In the genomic region with DNA sequence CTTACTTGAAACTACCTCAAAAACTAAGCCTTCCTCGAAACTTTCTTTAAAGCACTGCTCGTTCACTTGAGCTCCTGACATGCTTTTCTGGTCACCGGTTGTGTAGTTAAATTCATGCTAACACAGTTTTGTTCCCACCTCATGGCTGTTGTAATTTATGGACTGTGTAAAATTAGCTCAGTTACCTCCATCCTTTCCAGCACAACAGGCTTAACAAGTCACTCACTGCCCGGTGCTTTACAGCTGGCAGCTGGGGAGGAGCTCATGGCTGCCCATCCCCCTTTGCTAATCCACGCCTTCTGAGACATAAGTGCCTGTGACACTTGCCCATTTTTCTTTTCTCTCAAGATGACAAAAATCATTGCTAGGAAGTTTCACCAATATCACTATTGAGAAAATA, we compare ENCODE assay signal across 15 mouse cellular contexts. TPM values are rescaled to one million over a fixed set of nuclear protein-coding genes. Genes with fewer than 3 reads are reported as not detected.
A peak's percentile ranks its signal among the peaks of the same experiment; 100 is the strongest.
DNase-seq lines count a peak whose midpoint lies in the region; ATAC-seq and TF ChIP-seq lines count a peak whose summit lies in the region.
"Had no signal": no experiment of that assay in that cellular context is flagged by ENCODE, and none has a peak within 500 bp of the region (broad histone marks: within the 10 kb centered on the region; RNA-seq: fewer than 3 reads in every experiment).

No protein-coding gene starts in this region.

- no peak for TF ChIP-seq EP300 in liver, postnatal 0 days (IDR thresholded peaks at IDR 0.05; ENCODE audit: low read depth)

- H3K36me3 ChIP-seq in midbrain, embryonic 11.5 days (ENCODE audit: control insufficient read depth, insufficient read depth, low read length), result peaks cover 9% of the 10 kb centered on the region; the same call in 1 of the 2 replicates
- H3K36me3 ChIP-seq in midbrain, embryonic 10.5 days, result peaks cover 63% of the 10 kb centered on the region
- peaks cover 6% of the 10 kb centered on the region; the same call in 1 of the 2 replicates for H3K36me3 ChIP-seq in kidney, postnatal 0 days (ENCODE audit: insufficient read depth, low read length)
- peaks cover 20% of the 10 kb centered on the region for H3K36me3 ChIP-seq in neural tube, embryonic 14.5 days (ENCODE audit: control insufficient read depth, insufficient read depth, low read length)
- H3K36me3 ChIP-seq in liver, postnatal 0 days (replicated peaks; ENCODE audit: insufficient read depth, low read length), result peaks cover 11% of the 10 kb centered on the region; the same call in 1 of the 2 replicates

- no peak overlapping the region for H3K9ac ChIP-seq in midbrain, embryonic 11.5 days (ENCODE audit: low read length)
- no peak overlapping the region for H3K9ac ChIP-seq in kidney, postnatal 0 days (ENCODE audit: low read depth, low read length)
- H3K9ac ChIP-seq in neural tube, embryonic 14.5 days (replicated peaks; ENCODE audit: low read depth, low read length), result no peak overlapping the region
- no peak overlapping the region for H3K9ac ChIP-seq in liver, postnatal 0 days (replicated peaks)
- H3K9ac ChIP-seq: embryonic facial prominence, embryonic 12.5 days; hindbrain, embryonic 15.5 days had no signal

- no peaks in the 10 kb centered on the region for H3K4me1 ChIP-seq in midbrain, embryonic 11.5 days (ENCODE audit: control insufficient read depth, insufficient read depth, low read length)
- peaks cover 9% of the 10 kb centered on the region for H3K4me1 ChIP-seq in midbrain, embryonic 10.5 days
- no peaks in the 10 kb centered on the region for H3K4me1 ChIP-seq in kidney, postnatal 0 days (replicated peaks; ENCODE audit: insufficient read depth, low read length)
- no peaks in the 10 kb centered on the region for H3K4me1 ChIP-seq in neural tube, embryonic 14.5 days (ENCODE audit: control insufficient read depth, insufficient read depth, low read length)
- no peaks in the 10 kb centered on the region for H3K4me1 ChIP-seq in liver, postnatal 0 days (ENCODE audit: insufficient read depth)
- H3K4me1 ChIP-seq: embryonic facial prominence, embryonic 12.5 days; heart, embryonic 10.5 days; hindbrain, embryonic 15.5 days had no signal

- no peaks in the 10 kb centered on the region for H3K9me3 ChIP-seq in midbrain, embryonic 11.5 days (ENCODE audit: control insufficient read depth, low read length)
- H3K9me3 ChIP-seq in midbrain, embryonic 10.5 days (replicated peaks), result no peaks in the 10 kb centered on the region
- no peaks in the 10 kb centered on the region for H3K9me3 ChIP-seq in kidney, postnatal 0 days (replicated peaks; ENCODE audit: low read length)
- H3K9me3 ChIP-seq in neural tube, embryonic 14.5 days (ENCODE audit: control insufficient read depth, low read length), result no peaks in the 10 kb centered on the region
- H3K9me3 ChIP-seq in liver, postnatal 0 days (ENCODE audit: low read length), result no peaks in the 10 kb centered on the region
- H3K9me3 ChIP-seq: embryonic facial prominence, embryonic 12.5 days; heart, embryonic 10.5 days; hindbrain, embryonic 15.5 days had no signal

- 53% methylated on average over 5 of the region's 5 CpGs for WGBS in midbrain, embryonic 11.5 days
- WGBS in midbrain, embryonic 10.5 days, result 66% methylated on average over 5 of the region's 5 CpGs
- WGBS in kidney, postnatal 0 days, result 15% methylated on average over 5 of the region's 5 CpGs
- WGBS in neural tube, embryonic 14.5 days, result 8% methylated on average over 5 of the region's 5 CpGs
- WGBS in liver, postnatal 0 days (ENCODE audit: insufficient replicate concordance), result 77% methylated on average over 5 of the region's 5 CpGs

- DNase-seq in midbrain, embryonic 11.5 days (ENCODE audit: low spot score, missing footprints), result no peak
- no peak for DNase-seq in midbrain, embryonic 10.5 days (ENCODE audit: low spot score)
- DNase-seq in embryo, embryonic 9.5 days (ENCODE audit: extremely low spot score), result peak; percentile 5
- DNase-seq in kidney, postnatal 0 days (ENCODE audit: low spot score), result peak; percentile 59
- no peak for DNase-seq in spleen, adult 18-20 months
- DNase-seq in left cerebral cortex, adult 8-10 months (ENCODE audit: low spot score in 2 of 2), result no peak
- DNase-seq in liver, postnatal 0 days, result no peak
- DNase-seq: right cerebral cortex, postnatal 25 days; thymus, adult 2 months had no signal

- no peak for TF ChIP-seq CTCF in kidney, postnatal 0 days (IDR thresholded peaks at IDR 0.05; ENCODE audit: low read depth)
- TF ChIP-seq CTCF in liver, postnatal 0 days (IDR thresholded peaks at IDR 0.05; ENCODE audit: low read depth), result no peak

- H3K4me2 ChIP-seq in midbrain, embryonic 11.5 days, result no peak overlapping the region
- no peak overlapping the region for H3K4me2 ChIP-seq in kidney, postnatal 0 days (ENCODE audit: low read length)
- no peak overlapping the region for H3K4me2 ChIP-seq in neural tube, embryonic 14.5 days (ENCODE audit: low read depth, low read length)
- no peak overlapping the region for H3K4me2 ChIP-seq in liver, postnatal 0 days (ENCODE audit: low read depth, low read length)
- H3K4me2 ChIP-seq: embryonic facial prominence, embryonic 12.5 days; hindbrain, embryonic 15.5 days had no signal

- H3K27ac ChIP-seq in midbrain, embryonic 11.5 days (ENCODE audit: low read depth, low read length), result no peak overlapping the region
- no peak overlapping the region for H3K27ac ChIP-seq in midbrain, embryonic 10.5 days (replicated peaks)
- no peak overlapping the region for H3K27ac ChIP-seq in kidney, postnatal 0 days
- H3K27ac ChIP-seq in neural tube, embryonic 14.5 days (ENCODE audit: low read depth, low read length), result no peak overlapping the region
- no peak overlapping the region for H3K27ac ChIP-seq in liver, postnatal 0 days (ENCODE audit: low read depth)
- H3K27ac ChIP-seq: embryonic facial prominence, embryonic 12.5 days; heart, embryonic 10.5 days; hindbrain, embryonic 15.5 days had no signal

- no peak overlapping the region for H3K4me3 ChIP-seq in midbrain, embryonic 11.5 days (ENCODE audit: low read depth, low read length)
- no peak overlapping the region for H3K4me3 ChIP-seq in midbrain, embryonic 10.5 days
- no peak overlapping the region for H3K4me3 ChIP-seq in kidney, postnatal 0 days (replicated peaks; ENCODE audit: low read depth, low read length)
- no peak overlapping the region for H3K4me3 ChIP-seq in neural tube, embryonic 14.5 days (ENCODE audit: low read depth, low read length)
- no peak overlapping the region for H3K4me3 ChIP-seq in liver, postnatal 0 days (ENCODE audit: low read depth, low read length)
- H3K4me3 ChIP-seq: embryonic facial prominence, embryonic 12.5 days; heart, embryonic 10.5 days; hindbrain, embryonic 15.5 days had no signal

- H3K27me3 ChIP-seq in midbrain, embryonic 11.5 days (ENCODE audit: control insufficient read depth, insufficient read depth, low read length), result no peaks in the 10 kb centered on the region
- H3K27me3 ChIP-seq in midbrain, embryonic 10.5 days (ENCODE audit: low read depth, poor library complexity, severe bottlenecking), result no peaks in the 10 kb centered on the region
- H3K27me3 ChIP-seq in kidney, postnatal 0 days (ENCODE audit: insufficient read depth, low read length), result no peaks in the 10 kb centered on the region
- no peaks in the 10 kb centered on the region for H3K27me3 ChIP-seq in neural tube, embryonic 14.5 days (ENCODE audit: control insufficient read depth, insufficient read depth, low read length)
- no peaks in the 10 kb centered on the region for H3K27me3 ChIP-seq in liver, postnatal 0 days (ENCODE audit: insufficient read depth, low read length)
- H3K27me3 ChIP-seq: embryonic facial prominence, embryonic 12.5 days; hindbrain, embryonic 15.5 days had no signal

- ATAC-seq in midbrain, embryonic 11.5 days (ENCODE audit: low FRiP score), result 0 out of 2 replicates have a peak, but pooled peaks have one; percentile 73
- ATAC-seq in kidney, postnatal 0 days (replicated peaks; ENCODE audit: low FRiP score, low read depth), result peak; percentile 75; the same call in 1 of the 2 replicates
- ATAC-seq in neural tube, embryonic 14.5 days (ENCODE audit: low read depth), result peak; percentile 49; the same call in 1 of the 2 replicates
- no peak for ATAC-seq in liver, postnatal 0 days
- ATAC-seq: forebrain, embryonic 16.5 days had no signal

RNA-seq across cellular contexts. Expression of a gene that starts 33.8 kb away (rescaled TPM):
- 0.58 and 0.78 TPM in 2 replicates for polyA plus RNA-seq in midbrain, embryonic 11.5 days (2014; fragmentation: Nextera tagmentation; extraction: Ambion mirVana)
- polyA plus RNA-seq in midbrain, embryonic 10.5 days (2016; fragmentation: Nextera tagmentation; extraction: Ambion mirVana), result 1.0 and 1.2 TPM in 2 replicates
- 1.4 and 1.8 TPM in 2 replicates for polyA plus RNA-seq in kidney, postnatal 0 days (2015; fragmentation: Nextera tagmentation; extraction: Ambion mirVana)
- polyA plus RNA-seq in neural tube, embryonic 14.5 days (2014; fragmentation: Nextera tagmentation; extraction: Ambion mirVana), result 2.2 and 2.8 TPM in 2 replicates
- under 1 TPM in 2 of 4 experiments, not detected in 2; 0.27 to 0.60 TPM for total RNA-seq in left cerebral cortex, adult 8-10 months (2022)
- 375 and 438 TPM in 2 replicates for polyA plus RNA-seq in liver, postnatal 0 days (2015; fragmentation: Nextera tagmentation; extraction: Ambion mirVana)
- total RNA-seq: midbrain, postnatal 0 days had no signal

RNA-seq across cellular contexts. Expression of a gene that starts 56.2 kb away (rescaled TPM):
- polyA plus RNA-seq in midbrain, embryonic 11.5 days (2014; fragmentation: Nextera tagmentation; extraction: Ambion mirVana), result 93.5 and 111 TPM in 2 replicates
- polyA plus RNA-seq in midbrain, embryonic 10.5 days (2016; fragmentation: Nextera tagmentation; extraction: Ambion mirVana), result 64.5 and 81.5 TPM in 2 replicates
- polyA plus RNA-seq in kidney, postnatal 0 days (2015; fragmentation: Nextera tagmentation; extraction: Ambion mirVana), result 38.9 and 39.6 TPM in 2 replicates
- 97.1 and 121 TPM in 2 replicates for polyA plus RNA-seq in neural tube, embryonic 14.5 days (2014; fragmentation: Nextera tagmentation; extraction: Ambion mirVana)
- 10 to 100 TPM; 38.7 to 45.4 (median 42.1) TPM for total RNA-seq in left cerebral cortex, adult 8-10 months (2022)
- 4.0 and 5.2 TPM in 2 replicates for polyA plus RNA-seq in liver, postnatal 0 days (2015; fragmentation: Nextera tagmentation; extraction: Ambion mirVana)

Comparison
In these comparisons a context has a peak if more than half of its experiments do, and no peak if none do; other contexts are left out.
1. DNase-seq: peak in embryo, embryonic 9.5 days (single experiment) and kidney, postnatal 0 days (single experiment); none in midbrain, embryonic 11.5 days (single experiment), midbrain, embryonic 10.5 days (single experiment), spleen, adult 18-20 months (0 of 2), left cerebral cortex, adult 8-10 months (0 of 2) and liver, postnatal 0 days (single experiment).
2. RNA of a gene that starts 33.8 kb away (polyA plus RNA-seq): 375 to 438 TPM in liver, postnatal 0 days; 2.2 to 2.8 TPM in neural tube, embryonic 14.5 days, 1.4 to 1.8 TPM in kidney, postnatal 0 days, 1.0 to 1.2 TPM in midbrain, embryonic 10.5 days and 0.58 to 0.78 TPM in midbrain, embryonic 11.5 days; every median in the first group is over 10 times any median in the second.